Mouse (Mus musculus) adrenal gland, adult 8-10 months (tissue): ENCODE results near the gene Pitx1. TPM values are rescaled to one million over a fixed set of nuclear protein-coding genes. Genes with fewer than 3 reads are reported as not detected.

Experiments
- DNase-seq: peaks from one replicate; pipeline ENCODE4 v3.0.0; 2022
- total RNA-seq, 4 experiments: library from RNA; stranded (reverse); gene quantifications; 2 replicates each; pipeline ENCODE4 v1.2.4; 2022

Pitx1 gene
- total RNA-seq, 4 experiments from 2014 or later, result not detected

- no peak for DNase-seq
Measured at GRCm38 (mm10) chr13:55775056-55775455, 60.9 kb downstream of the Pitx1 start.

Other genes starting within 250 kb of the Pitx1 start
- 10 to 100 TPM; 14.9 to 18.5 (median 16.5) TPM for gene B4galt7, start 236.3 kb downstream of the Pitx1 start, total RNA-seq
- gene Caml, start 213.2 kb downstream of the Pitx1 start, total RNA-seq, result 10 to 100 TPM; 30.2 to 44.0 (median 35.5) TPM
- 10 to 100 TPM; 29.1 to 58.6 (median 48.5) TPM for gene Ddx46, start 201.2 kb downstream of the Pitx1 start, total RNA-seq
- gene B230219D22Rik, start 143.1 kb downstream of the Pitx1 start, total RNA-seq, result 10 to 100 TPM; 60.0 to 63.6 (median 61.4) TPM
- gene Txndc15, start 121.5 kb downstream of the Pitx1 start, total RNA-seq, result 10 to 100 TPM; 77.7 to 92.8 (median 82.7) TPM
- gene Pcbd2, start 108.8 kb downstream of the Pitx1 start, total RNA-seq, result 10 to 100 TPM; 69.2 to 80.6 (median 74.7) TPM
- gene Catsper3, start 51.6 kb downstream of the Pitx1 start, total RNA-seq, result 1 to 10 TPM in 1 of 4 experiments, under 1 TPM in 3; 0.32 to 1.1 (median 0.39) TPM